9 mouse cellular contexts compared by ENCODE assay signal in the genomic region with DNA sequence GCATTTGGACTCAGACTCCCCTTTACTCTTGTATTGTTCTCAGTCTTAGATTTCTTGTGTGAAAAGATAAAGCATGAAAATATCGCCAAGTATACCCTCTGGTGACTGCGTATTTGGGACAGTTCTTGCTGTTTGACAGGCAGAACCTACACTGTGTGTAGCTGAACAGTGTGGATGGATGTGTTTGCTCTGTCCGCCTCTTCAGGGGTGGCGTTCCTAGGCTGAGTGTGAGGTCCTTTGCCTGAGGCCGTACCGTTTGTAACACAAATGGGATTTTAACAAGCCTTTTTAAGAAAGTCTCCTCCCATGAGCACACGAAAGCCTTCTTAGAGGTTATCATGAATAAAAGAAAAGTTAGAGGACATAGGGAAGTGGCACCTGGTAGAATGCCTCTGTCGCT.
"Had no signal": no experiment of that assay in that cellular context is flagged by ENCODE, and none has a peak within 500 bp of the region (broad histone marks: within the 10 kb centered on the region; RNA-seq: fewer than 3 reads in every experiment).

No protein-coding gene starts in this region.

- H3K9me3 ChIP-seq: kidney, embryonic 15.5 days; limb, embryonic 13.5 days; midbrain, embryonic 12.5 days had no signal

- H3K27ac ChIP-seq: kidney, embryonic 15.5 days; limb, embryonic 13.5 days; liver, embryonic 14.5 days; midbrain, embryonic 12.5 days had no signal

- H3K9ac ChIP-seq: kidney, embryonic 15.5 days; limb, embryonic 13.5 days; liver, embryonic 14.5 days; midbrain, embryonic 12.5 days had no signal

- H3K4me2 ChIP-seq: kidney, embryonic 15.5 days; limb, embryonic 13.5 days; midbrain, embryonic 12.5 days had no signal

- H3K36me3 ChIP-seq: kidney, embryonic 15.5 days; limb, embryonic 13.5 days; midbrain, embryonic 12.5 days had no signal

- H3K4me1 ChIP-seq: kidney, embryonic 15.5 days; limb, embryonic 13.5 days had no signal

- DNase-seq: kidney, postnatal 14 days; left cerebral cortex, postnatal 4 days; lung, adult 18-20 months; thymus, adult 18-20 months; thymus, postnatal 14 days had no signal

- H3K4me3 ChIP-seq: kidney, embryonic 15.5 days; limb, embryonic 13.5 days; midbrain, embryonic 12.5 days had no signal
